Mouse (Mus musculus) heart, adult 2 months (tissue): ENCODE results near the gene Sox14.

Source experiments
- CTCF ChIP-seq: fragments of 200-600 bp; IDR thresholded peaks from 2 replicates; pipeline ENCODE4 v1.8.1; 2022; ENCODE audit warnings: antibody characterized with exemption, mild to moderate bottlenecking, moderate library complexity
- EP300 ChIP-seq: fragments of 200-500 bp; IDR thresholded peaks from 2 replicates; pipeline ENCODE4 v1.6.1; 2011; ENCODE audit warnings: low read depth, low read length, control low read depth; ENCODE audit not compliant: insufficient read depth

- peak; percentile 96 for TF ChIP-seq CTCF
- no peak for TF ChIP-seq EP300
Observed at GRCm38 (mm10) chr9:99846820-99847219, 29.1 kb downstream of the Sox14 start.
